Mouse (Mus musculus): ENCODE data around the gene 1700017B05Rik.

1700017B05Rik gene

DNA sequence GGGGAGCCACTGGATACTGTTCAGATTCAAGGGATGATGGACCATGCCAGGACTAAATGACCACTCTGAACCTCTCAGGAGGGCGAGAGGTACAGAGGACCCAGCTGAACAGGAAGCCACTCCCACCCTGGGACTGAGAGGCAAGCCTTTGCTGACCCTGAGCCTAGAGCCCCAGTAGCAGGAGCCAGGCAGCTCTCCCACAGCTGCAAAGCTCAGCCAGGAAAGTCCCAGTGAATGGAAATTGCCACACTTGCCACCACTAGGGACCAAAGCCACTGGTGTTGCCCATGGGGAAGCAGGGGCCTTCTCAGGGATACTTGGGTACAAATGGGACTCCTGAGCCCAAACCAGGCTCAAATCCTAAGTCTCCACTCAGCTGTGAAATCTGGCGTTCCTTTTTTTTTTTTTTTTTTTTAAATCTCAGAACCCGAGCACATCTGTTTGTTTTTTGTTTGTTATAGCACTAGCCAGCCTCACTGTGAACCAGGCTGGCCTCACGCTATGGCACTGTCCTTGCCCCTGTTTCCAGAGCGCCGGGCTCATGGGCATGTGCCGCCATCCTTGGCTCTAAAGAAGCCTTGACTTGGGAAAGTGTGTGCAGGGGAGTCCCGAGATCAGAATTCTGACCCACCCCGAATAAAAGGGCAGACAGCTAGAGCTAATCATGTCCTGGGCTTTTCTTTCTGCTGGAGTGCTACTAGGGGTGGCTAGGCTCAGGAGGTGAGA, 9.6 kb upstream of the 1700017B05Rik start:
- no peak for DNase-seq

DNA sequence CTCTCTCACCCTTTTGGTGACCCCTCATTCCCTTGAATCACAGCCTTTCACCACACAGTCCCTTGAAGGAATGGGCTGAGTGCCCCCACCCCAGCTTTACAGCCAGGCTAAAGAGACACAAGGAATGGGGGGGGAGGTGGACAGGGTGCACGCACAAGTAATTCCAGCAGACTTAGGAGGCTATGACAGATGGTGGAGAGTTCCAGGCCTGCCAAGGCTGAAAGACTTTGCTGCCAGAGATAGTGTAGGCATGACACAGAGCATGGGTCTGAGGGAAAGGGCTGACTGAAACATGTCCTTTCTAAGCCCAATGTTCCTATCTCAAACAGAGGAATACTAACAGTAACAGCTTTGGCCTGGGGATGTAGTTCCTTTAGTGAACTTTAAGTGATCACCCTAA, 8.7 kb upstream of the 1700017B05Rik start:
- no peak for DNase-seq

GRCm38 (mm10) chr9:57270399-57270798, 8.0 kb upstream of the 1700017B05Rik start:
- no peak for DNase-seq

DNA sequence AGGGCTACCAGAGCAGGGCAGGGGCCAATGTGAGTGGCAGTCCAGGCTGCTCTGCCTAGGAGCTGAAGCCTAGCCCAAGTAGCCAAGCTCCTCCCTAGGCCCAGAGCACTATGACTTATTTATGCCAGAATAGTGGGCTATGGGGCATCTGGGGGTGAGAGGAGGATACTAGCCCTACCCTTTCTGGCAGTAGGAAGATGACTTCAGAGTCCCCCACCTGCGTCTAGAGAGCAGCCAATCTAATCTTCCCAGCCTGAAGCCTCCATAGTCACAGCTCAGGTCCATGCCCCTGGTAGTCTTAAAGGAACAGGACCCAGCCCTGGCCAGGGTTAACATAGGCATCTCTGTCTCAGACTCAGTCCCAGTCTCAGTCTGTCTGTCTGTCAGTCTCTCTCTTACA, 7.0 kb upstream of the 1700017B05Rik start:
- DNase-seq, result no peak

- DNase-seq, result no peak
Observed at GRCm38 (mm10) chr9:57268575-57268974, 6.2 kb upstream of the 1700017B05Rik start.

- no peak for DNase-seq
Observed at GRCm38 (mm10) chr9:57268078-57268477, 5.7 kb upstream of the 1700017B05Rik start.

DNA sequence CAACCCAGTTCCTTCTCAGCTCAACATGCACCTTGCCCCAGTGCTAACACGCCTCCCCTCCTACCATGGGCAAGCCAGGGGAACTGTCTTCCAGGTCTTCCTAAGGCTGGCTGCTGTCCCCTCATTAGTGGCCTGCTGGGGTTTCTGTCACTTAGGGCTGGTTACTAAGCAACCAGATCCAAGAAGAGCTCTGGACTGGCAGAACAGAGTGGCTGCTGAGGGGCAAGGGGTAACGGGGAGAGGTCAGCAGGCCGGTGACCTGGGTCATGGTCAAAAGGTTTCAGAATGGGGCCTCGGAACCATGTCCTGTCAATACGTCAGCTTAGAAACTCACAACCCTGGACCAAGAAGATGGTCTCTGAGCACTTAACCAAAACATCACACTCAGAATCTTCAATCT, 5.0 kb upstream of the 1700017B05Rik start:
- no peak for DNase-seq

DNA sequence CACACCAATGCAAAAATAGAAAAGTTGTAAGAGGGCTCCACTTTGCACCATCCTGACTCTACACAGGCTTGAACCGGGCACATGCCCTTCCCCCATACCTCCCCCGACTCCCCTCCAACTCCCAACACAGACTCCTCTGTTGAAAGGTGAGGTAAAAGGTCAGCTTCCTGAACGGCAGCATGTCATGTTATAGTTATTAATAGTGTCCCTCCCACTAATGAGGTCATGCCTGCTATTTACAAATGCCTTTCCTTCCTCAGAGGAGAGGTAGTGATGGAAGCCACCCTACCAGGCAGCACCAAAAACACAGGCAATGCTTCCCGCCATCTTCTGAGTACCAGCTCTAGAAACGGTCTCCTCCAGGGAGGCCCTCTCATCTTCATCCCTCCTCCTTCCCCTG, 2.7 kb upstream of the 1700017B05Rik start:
- DNase-seq, result no peak

GRCm38 (mm10) chr9:57262795-57263684, 628 bp upstream of the 1700017B05Rik start:
- DNase-seq, result no peak

GRCm38 (mm10) chr9:57261516-57261912, 898 bp downstream of the 1700017B05Rik start:
- DNase-seq, result peak; percentile 33

DNA sequence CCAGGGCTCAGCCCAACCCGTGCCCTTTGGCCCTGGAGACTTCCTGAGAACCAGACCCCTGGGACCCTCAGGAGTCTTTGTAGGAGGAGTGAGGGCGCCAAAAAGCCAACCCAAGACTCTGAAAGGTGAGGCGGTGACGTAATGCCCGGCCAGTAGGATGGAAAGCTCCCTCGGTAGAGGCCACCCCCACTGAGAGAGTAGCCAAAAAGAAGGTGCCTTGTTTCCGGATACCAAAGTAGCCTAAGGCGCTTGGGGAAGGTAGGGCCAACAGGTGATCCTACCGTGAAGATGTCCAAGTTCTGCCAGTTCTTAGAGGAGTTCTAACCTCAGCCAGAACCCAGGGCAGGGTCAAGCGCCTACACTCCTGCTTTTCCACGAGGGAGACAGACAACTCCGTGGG, 1.5 kb downstream of the 1700017B05Rik start:
- DNase-seq, result no peak

DNA sequence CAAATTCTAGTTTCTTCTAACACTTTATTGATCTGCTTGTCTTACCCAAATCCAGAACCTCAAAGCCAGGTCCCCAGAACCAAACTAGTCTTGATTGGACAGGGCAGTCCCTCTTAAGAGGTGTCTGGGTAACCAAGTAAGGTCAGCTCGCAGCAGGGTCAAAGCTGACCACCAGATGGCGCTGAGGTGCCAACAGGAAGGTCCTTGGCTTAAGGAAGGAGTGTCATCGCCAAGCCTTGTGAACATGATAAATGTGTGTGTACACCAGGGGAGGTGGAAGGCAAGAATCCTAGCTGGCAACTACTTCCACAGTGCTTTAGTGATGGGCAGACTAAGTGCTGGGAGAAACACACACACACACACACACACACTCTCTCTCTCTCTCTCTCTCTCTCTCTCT, 2.7 kb downstream of the 1700017B05Rik start:
- DNase-seq, result peak; percentile 88

DNA sequence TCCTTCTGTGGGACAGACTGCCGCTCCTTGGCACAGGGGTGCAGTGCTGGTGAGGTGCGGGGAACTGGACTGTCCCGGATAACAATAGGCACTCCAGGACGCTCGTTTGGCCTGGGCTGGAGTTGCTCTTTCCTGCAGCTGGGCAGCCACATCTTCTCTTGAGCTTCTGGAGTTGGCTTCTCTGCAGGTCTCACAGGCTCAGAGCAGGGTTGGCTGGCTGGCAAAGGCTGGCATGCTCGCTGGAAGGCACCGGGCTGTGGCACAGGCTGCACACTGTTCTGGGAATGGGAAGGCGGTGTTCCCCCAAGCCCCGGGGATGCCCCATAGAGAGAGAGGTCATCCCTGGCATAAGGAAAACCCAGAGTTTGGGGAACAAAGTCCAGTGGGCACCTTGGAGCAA, 4.8 kb downstream of the 1700017B05Rik start:
- DNase-seq, result no peak

- no peak for DNase-seq
Observed at GRCm38 (mm10) chr9:57256861-57257260, 5.6 kb downstream of the 1700017B05Rik start.

DNA sequence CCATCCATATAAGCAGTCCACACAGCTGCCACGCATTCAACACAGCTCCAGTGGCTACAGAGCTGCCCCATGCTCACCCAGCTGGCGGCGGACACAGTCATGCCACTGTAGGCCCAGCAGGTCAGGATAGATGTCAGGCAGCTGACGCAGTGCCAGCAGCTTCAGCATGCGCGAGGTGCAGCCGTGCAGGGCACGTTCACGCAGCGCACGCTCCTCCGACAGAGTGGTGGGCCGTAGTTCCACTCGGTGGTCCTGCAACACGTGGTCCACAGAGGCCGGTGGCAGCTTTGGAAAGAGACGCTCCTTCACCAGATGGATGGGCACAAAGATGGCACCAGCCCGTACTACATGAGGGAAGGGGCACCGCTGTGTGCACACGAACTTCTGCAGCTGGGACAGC, 6.1 kb downstream of the 1700017B05Rik start:
- DNase-seq, result no peak

GRCm38 (mm10) chr9:57254823-57255495, 7.5 kb downstream of the 1700017B05Rik start:
- no peak for DNase-seq

DNA sequence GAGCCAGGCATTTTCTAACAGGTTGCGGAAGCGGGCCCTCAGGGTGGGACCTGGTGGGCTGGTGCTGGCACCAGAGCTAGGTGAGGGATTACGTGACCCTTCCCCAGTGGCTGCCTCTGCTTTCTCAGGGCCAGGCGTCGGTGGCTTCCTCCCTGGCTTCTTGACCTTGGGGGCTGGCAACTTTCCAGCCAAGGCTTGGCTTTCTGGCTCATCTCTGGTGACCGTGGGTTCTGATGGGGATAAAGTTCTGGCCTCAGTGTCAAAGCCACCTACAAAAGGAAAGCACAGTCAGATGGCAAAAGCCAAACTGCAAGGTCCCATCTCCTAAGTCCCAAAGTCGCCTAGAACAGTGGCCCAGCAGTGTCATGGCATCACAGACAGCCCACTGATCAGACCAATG, 8.4 kb downstream of the 1700017B05Rik start:
- no peak for DNase-seq

GRCm38 (mm10) chr9:57251139-57251538, 11.3 kb downstream of the 1700017B05Rik start:
- no peak for DNase-seq

GRCm38 (mm10) chr9:57250026-57250425, 12.4 kb downstream of the 1700017B05Rik start:
- no peak for DNase-seq

DNA sequence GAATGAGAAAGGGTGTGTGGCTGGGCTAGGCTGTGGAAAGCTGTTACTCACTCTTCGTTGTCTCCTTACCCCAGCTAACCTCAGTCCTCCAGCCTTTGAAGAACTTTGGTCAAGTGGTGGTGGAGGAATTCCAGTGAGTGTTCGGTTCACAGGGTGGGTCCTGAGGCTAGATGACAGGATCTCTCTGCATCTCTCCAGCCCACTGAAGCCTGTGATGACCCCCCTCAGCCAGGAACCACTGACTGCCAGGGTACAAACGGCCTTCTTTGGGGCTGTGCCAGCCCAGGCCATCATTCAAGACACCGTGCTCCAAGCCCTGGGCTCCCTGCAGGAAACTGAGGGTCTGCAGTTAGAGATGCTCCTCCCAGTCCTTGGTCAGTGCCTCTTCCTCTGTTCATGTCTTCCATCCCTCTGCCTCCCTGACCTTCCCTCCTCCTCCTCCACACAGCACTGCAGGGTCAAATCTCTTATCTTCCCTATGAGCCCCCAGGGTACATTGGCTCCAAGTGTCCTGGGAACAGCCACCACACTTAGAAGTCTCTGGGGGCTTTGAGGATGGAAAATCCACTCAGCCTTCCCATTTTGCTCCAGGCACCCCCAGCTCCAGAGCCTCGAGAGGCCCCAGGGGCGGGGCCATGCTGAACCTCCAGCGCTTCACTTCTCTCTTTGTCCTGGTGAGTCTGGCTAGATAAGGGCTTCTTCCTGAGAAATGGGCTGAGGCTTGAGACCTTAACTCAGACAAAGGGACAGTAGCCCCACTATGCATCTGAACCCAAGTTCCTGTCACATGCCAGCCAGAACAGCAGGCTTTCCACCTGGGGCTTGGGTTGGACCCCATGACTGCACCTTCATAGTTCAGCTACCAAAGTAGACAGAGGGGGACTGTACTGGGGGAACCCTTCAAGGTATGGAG, 14.1 kb downstream of the 1700017B05Rik start:
- no peak for DNase-seq

DNA sequence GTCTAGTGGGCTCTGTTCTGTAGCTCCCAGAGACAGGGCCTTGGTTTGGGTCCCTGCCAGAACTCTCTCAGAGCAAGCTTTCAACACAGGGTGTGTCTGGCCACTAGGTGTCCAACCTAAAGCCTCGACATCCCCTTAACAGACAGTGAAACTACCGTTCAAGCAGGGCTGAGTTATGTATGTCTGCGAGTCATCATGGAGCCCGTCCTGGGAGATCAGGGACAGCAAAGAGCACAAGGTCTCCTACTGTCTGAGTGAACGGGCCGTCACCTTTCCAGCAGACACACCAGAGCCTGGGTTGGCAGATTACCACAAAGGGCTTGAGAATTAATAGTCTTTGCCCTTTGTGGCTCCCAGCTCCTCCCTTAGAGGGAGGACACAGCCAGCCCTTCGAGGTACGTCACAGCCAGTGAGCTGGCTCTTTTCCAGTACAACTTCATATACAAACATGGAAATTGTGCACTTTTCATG, 15.2 kb downstream of the 1700017B05Rik start:
- no peak for DNase-seq

GRCm38 (mm10) chr9:57246482-57246881, 15.9 kb downstream of the 1700017B05Rik start:
- DNase-seq, result no peak

Measured in cerebellum, adult 11 months (tissue).